9 mouse cellular contexts compared by ENCODE assay signal in genomic region chr9:99062544-99062943, GRCm38 (mm10). TPM values are rescaled to one million over a fixed set of nuclear protein-coding genes. Genes with fewer than 3 reads are reported as not detected.
DNase-seq lines count a peak whose midpoint lies in the region; ATAC-seq and TF ChIP-seq lines count a peak whose summit lies in the region.
"Had no signal": no experiment of that assay in that cellular context is flagged by ENCODE, and none has a peak within 500 bp of the region (broad histone marks: within the 10 kb centered on the region; RNA-seq: fewer than 3 reads in every experiment).

No protein-coding gene starts in this region.

- DNase-seq in c-Kit-positive CD71-positive TER-119-negative erythroid progenitor cells, embryonic 14.5 days (ENCODE audit: low read depth) = peak; percentile 46
- DNase-seq in heart, postnatal 10 days = peak; percentile 78 to 86
- peak; percentile 66 to 90 for DNase-seq in kidney, postnatal 36 days
- peak; percentile 84 for DNase-seq in liver, postnatal 0 days
- peak; percentile 56 for DNase-seq in ovary, postnatal 10 days (ENCODE audit: low spot score)
- DNase-seq in thymus, adult 2 months = peak; percentile 69

- H3K27ac ChIP-seq in forebrain, embryonic 12.5 days = no peak overlapping the region
- H3K27ac ChIP-seq in liver, postnatal 0 days (ENCODE audit: low read depth) = no peak overlapping the region
- H3K27ac ChIP-seq in thymus, adult 2 months (ENCODE audit: control insufficient read depth, insufficient read depth, low read length) = no peak overlapping the region
- H3K27ac ChIP-seq: heart, embryonic 13.5 days had no signal

- peaks cover 94% of the 10 kb centered on the region for H3K36me3 ChIP-seq in E14TG2a.4 (ENCODE audit: insufficient read depth, low read length)
- H3K36me3 ChIP-seq in forebrain, embryonic 12.5 days (replicated peaks) = peaks cover 4% of the 10 kb centered on the region; the same call in 1 of the 2 replicates
- H3K36me3 ChIP-seq in liver, postnatal 0 days (replicated peaks; ENCODE audit: insufficient read depth, low read length) = peaks cover 21% of the 10 kb centered on the region
- H3K36me3 ChIP-seq in thymus, adult 2 months (ENCODE audit: control insufficient read depth, insufficient read depth, low read length) = no peaks in the 10 kb centered on the region

- H3K27me3 ChIP-seq in E14TG2a.4 (ENCODE audit: insufficient read depth, low read length) = no peaks in the 10 kb centered on the region
- no peaks in the 10 kb centered on the region for H3K27me3 ChIP-seq in forebrain, embryonic 12.5 days
- no peaks in the 10 kb centered on the region for H3K27me3 ChIP-seq in liver, postnatal 0 days (ENCODE audit: insufficient read depth, low read length)
- no peaks in the 10 kb centered on the region for H3K27me3 ChIP-seq in thymus, adult 2 months (ENCODE audit: control insufficient read depth, insufficient read depth, low read length)
- H3K27me3 ChIP-seq: heart, embryonic 13.5 days had no signal

- ATAC-seq in forebrain, embryonic 12.5 days (ENCODE audit: low FRiP score) = peak; percentile 84; the same call in 1 of the 2 replicates
- peak; percentile 65; the same call in 1 of the 2 replicates for ATAC-seq in liver, postnatal 0 days

- H3K4me1 ChIP-seq in E14TG2a.4 (replicated peaks; ENCODE audit: low read depth, low read length) = no peaks in the 10 kb centered on the region
- H3K4me1 ChIP-seq in forebrain, embryonic 12.5 days = no peaks in the 10 kb centered on the region
- no peaks in the 10 kb centered on the region for H3K4me1 ChIP-seq in liver, postnatal 0 days (ENCODE audit: insufficient read depth)
- no peaks in the 10 kb centered on the region for H3K4me1 ChIP-seq in thymus, adult 2 months (replicated peaks; ENCODE audit: control insufficient read depth, insufficient read depth, low read length)
- H3K4me1 ChIP-seq: heart, embryonic 13.5 days had no signal

- intact Hi-C loops in heart, postnatal 10 days (cut with DNase I) = loop anchor here (5.0 to 10.0 kb wide), 2 partner anchors 75 to 512 kb away; partner anchors contain the start of gene Dbr1

- TF ChIP-seq EP300 in liver, postnatal 0 days (IDR thresholded peaks at IDR 0.05; ENCODE audit: low read depth) = no peak

- TF ChIP-seq CTCF in E14TG2a.4 (conservative IDR thresholded peaks at IDR 0.05; ENCODE audit: low read length) = peak; percentile 88
- peak; percentile 95 for TF ChIP-seq CTCF in liver, postnatal 0 days (IDR thresholded peaks at IDR 0.05; ENCODE audit: low read depth)
- peak; percentile 83; the same call in 1 of the 2 replicates for TF ChIP-seq CTCF in thymus, adult 2 months (IDR thresholded peaks at IDR 0.05; ENCODE audit: borderline replicate concordance, control insufficient read depth, extremely low read depth, insufficient read depth, low read length, poor library complexity)

- H3K9me3 ChIP-seq in E14TG2a.4 (ENCODE audit: low read length) = no peaks in the 10 kb centered on the region
- no peaks in the 10 kb centered on the region for H3K9me3 ChIP-seq in forebrain, embryonic 12.5 days
- H3K9me3 ChIP-seq in liver, postnatal 0 days (ENCODE audit: low read length) = no peaks in the 10 kb centered on the region
- H3K9me3 ChIP-seq: heart, embryonic 13.5 days had no signal

- H3K9ac ChIP-seq in forebrain, embryonic 12.5 days = no peak overlapping the region
- H3K9ac ChIP-seq in liver, postnatal 0 days (replicated peaks) = no peak overlapping the region
- H3K9ac ChIP-seq: heart, embryonic 13.5 days had no signal

- TF ChIP-seq POLR2A in thymus, adult 2 months (IDR thresholded peaks at IDR 0.05; ENCODE audit: control insufficient read depth, extremely low read depth, insufficient read depth, low read length, poor library complexity) = no peak

- no peak overlapping the region for H3K4me3 ChIP-seq in E14TG2a.4 (replicated peaks; ENCODE audit: low read length)
- H3K4me3 ChIP-seq in forebrain, embryonic 12.5 days (replicated peaks) = no peak overlapping the region
- no peak overlapping the region for H3K4me3 ChIP-seq in liver, postnatal 0 days (ENCODE audit: low read depth, low read length)
- no peak overlapping the region for H3K4me3 ChIP-seq in thymus, adult 2 months (ENCODE audit: control insufficient read depth, insufficient read depth, low read length)
- H3K4me3 ChIP-seq: heart, embryonic 13.5 days had no signal

- no peak overlapping the region for H3K4me2 ChIP-seq in forebrain, embryonic 12.5 days
- H3K4me2 ChIP-seq in liver, postnatal 0 days (ENCODE audit: low read depth, low read length) = no peak overlapping the region
- H3K4me2 ChIP-seq: heart, embryonic 13.5 days had no signal

- WGBS in forebrain, embryonic 12.5 days = 41% methylated on average over 7 of the region's 7 CpGs
- WGBS in liver, postnatal 0 days (ENCODE audit: insufficient replicate concordance) = 39% methylated on average over 7 of the region's 7 CpGs
- WGBS in thymus, adult 2 months = 48% methylated on average over 7 of the region's 7 CpGs

RNA-seq across cellular contexts. Expression of gene Gm1123, which starts 27.0 kb away (rescaled TPM):
- not detected in 2 replicates for polyA plus RNA-seq in forebrain, embryonic 12.5 days (2016; fragmentation: Nextera tagmentation; extraction: Ambion mirVana)
- total RNA-seq in heart, postnatal 10 days (2021) = not detected
- 0.07 TPM in 1 of 2 replicates, not detected in the other for polyA plus RNA-seq in liver, postnatal 0 days (2015; fragmentation: Nextera tagmentation; extraction: Ambion mirVana)
- 0.18 TPM in 1 of 2 replicates, not detected in the other for polyA plus RNA-seq in thymus, adult 2 months (2012; rRNA removed)
- polyA plus RNA-seq: heart, embryonic 13.5 days had no signal
